Mouse (Mus musculus) ES-E14 (cell line): ENCODE measurements at regions not wholly inside any gene's neighbourhood (a gene's known extent, or its start where the extent isn't known, plus 50 kb on each side); places are given as distances from the start of the nearest gene placed in this dataset.

Source experiments
- DNase-seq: peaks from one replicate; pipeline ENCODE4 v3.0.0-alpha.2; 2013; ENCODE audit warnings: low read depth, low spot score
- H3K27ac ChIP-seq: 2 replicates; pipeline ENCODE4 v1.5.1; 2012; ENCODE audit warnings: low read depth, mild to moderate bottlenecking, low read length, moderate library complexity, mixed read lengths; ENCODE audit not compliant: poor library complexity, insufficient read depth, severe bottlenecking
- H3K36me3 ChIP-seq: 2 replicates; pipeline ENCODE4 v1.6.1; 2012; ENCODE audit warnings: mild to moderate bottlenecking, low read length, moderate library complexity, mixed read lengths; ENCODE audit not compliant: control insufficient read depth, poor library complexity, insufficient read depth, severe bottlenecking
- H3K4me1 ChIP-seq, 2 experiments: fragments of 150-350 bp in 1 of 2; sonication (generic) in 1 of 2; 2 replicates each; pipeline ENCODE4 v1.6.1; 2012; ENCODE audit warnings: low read length in 2 of 2, mild to moderate bottlenecking in 1 of 2, mixed read lengths in 1 of 2; ENCODE audit not compliant: control insufficient read depth in 2 of 2, insufficient read depth in 2 of 2, poor library complexity in 1 of 2
- H3K4me3 ChIP-seq, 2 experiments: fragments of 150-350 bp in 1 of 2; sonication (generic) in 1 of 2; 2 replicates each; pipeline ENCODE4 v1.5.1; 2012; ENCODE audit warnings: low read length in 2 of 2, low read depth in 1 of 2, mild to moderate bottlenecking in 1 of 2, mixed read lengths in 1 of 2; ENCODE audit not compliant: insufficient read depth in 1 of 2, poor library complexity in 1 of 2, severe bottlenecking in 1 of 2
- H3K9ac ChIP-seq: 2 replicates; pipeline ENCODE4 v1.6.1; 2012; ENCODE audit warnings: low read depth, mild to moderate bottlenecking, low read length, mixed read lengths; ENCODE audit not compliant: poor library complexity, insufficient read depth, severe bottlenecking
- H3K9me3 ChIP-seq: fragments of 150-350 bp; sonication (generic); 2 replicates; pipeline ENCODE4 v1.6.1; 2012; ENCODE audit warnings: low read depth, mild to moderate bottlenecking, low read length; ENCODE audit not compliant: control insufficient read depth, insufficient read depth
- CHD2 ChIP-seq: IDR thresholded peaks from 2 replicates; pipeline ENCODE4 v1.6.1; 2014; ENCODE audit warnings: mild to moderate bottlenecking, low read depth, low read length, inconsistent platforms
- HCFC1 ChIP-seq: IDR thresholded peaks from 2 replicates; pipeline ENCODE4 v1.6.1; 2012; ENCODE audit warnings: low read length, inconsistent platforms, borderline replicate concordance; ENCODE audit not compliant: insufficient read depth
- MAFK ChIP-seq: IDR thresholded peaks from 2 replicates; pipeline ENCODE4 v1.6.1; 2014; ENCODE audit warnings: mild to moderate bottlenecking, low read depth, low read length, inconsistent platforms; ENCODE audit not compliant: insufficient read depth
- ZC3H11A ChIP-seq: IDR thresholded peaks from 2 replicates; pipeline ENCODE4 v1.6.1; 2012; ENCODE audit warnings: low read depth, mild to moderate bottlenecking, inconsistent platforms, low read length, borderline replicate concordance
- ZNF384 ChIP-seq: IDR thresholded peaks from 2 replicates; pipeline ENCODE4 v1.6.1; 2012; ENCODE audit warnings: low read depth, low read length, inconsistent platforms
- in situ Hi-C, 2 experiments: fragments of 600-800 bp; cut with MboI; formaldehyde crosslinking; loops; one replicate each; pipeline ENCODE4 v1.15.1; 2025; ENCODE audit warnings: low sequenced_read_pairs in 2 of 2, inconsistent platforms in 1 of 2; ENCODE audit not compliant: unreplicated experiment in 2 of 2

GRCm38 (mm10) chr13:79868481-79869225, 1014.5 kb upstream of the Arrdc3 start:
- in situ Hi-C loops: no loop called here
- peak; percentile 43 for DNase-seq
- peak overlapping the region; percentile 40; the same call in 1 of the 2 replicates for H3K27ac ChIP-seq
- no peak for TF ChIP-seq ZNF384
- TF ChIP-seq CHD2: no peak
- TF ChIP-seq ZC3H11A: no peak
- no peak for TF ChIP-seq MAFK
- TF ChIP-seq HCFC1: no peak
- no peak overlapping the region for H3K9ac ChIP-seq
- peaks cover 4% of the 10 kb centered on the region; the same call in 1 of the 2 replicates for H3K36me3 ChIP-seq
- no peak overlapping the region for H3K4me3 ChIP-seq
- peaks cover 7% of the 10 kb centered on the region in 2 experiments; a peak in 3 of 4 replicates for H3K4me1 ChIP-seq
- no peaks in the 10 kb centered on the region for H3K9me3 ChIP-seq

- Histone ChIP-seq H3K4me1 (no peaks in the 10 kb centered on the region), H3K9ac (no peak overlapping the region), H3K36me3 (no peaks in the 10 kb centered on the region), H3K9me3 (no peaks in the 10 kb centered on the region), H3K27ac (no peak overlapping the region), H3K4me3 (no peak overlapping the region)
- DNase-seq: no peak
- TF ChIP-seq MAFK: no peak
- TF ChIP-seq ZC3H11A: no peak
- no peak for TF ChIP-seq HCFC1
- no peak for TF ChIP-seq ZNF384
- no peak for TF ChIP-seq CHD2
- in situ Hi-C loops: no loop called here
Observed at GRCm38 (mm10) chr13:79880136-79880535, 1003.0 kb upstream of the Arrdc3 start.

GRCm38 (mm10) chr13:79885959-79886358, 997.2 kb upstream of the Arrdc3 start:
- H3K9me3 ChIP-seq: no peaks in the 10 kb centered on the region
- H3K36me3 ChIP-seq: no peaks in the 10 kb centered on the region
- no peak overlapping the region for H3K27ac ChIP-seq
- TF ChIP-seq CHD2: no peak
- TF ChIP-seq MAFK: no peak
- no peak for TF ChIP-seq ZC3H11A
- no peak for TF ChIP-seq HCFC1
- no peak for TF ChIP-seq ZNF384
- H3K4me1 ChIP-seq: no peaks in the 10 kb centered on the region
- in situ Hi-C loops: no loop called here
- no peak overlapping the region for H3K4me3 ChIP-seq
- H3K9ac ChIP-seq: no peak overlapping the region
- no peak for DNase-seq

- in situ Hi-C loops: no loop called here
- H3K9ac ChIP-seq: no peak overlapping the region
- no peak for DNase-seq
- H3K4me1 ChIP-seq: no peaks in the 10 kb centered on the region
- no peaks in the 10 kb centered on the region for H3K36me3 ChIP-seq
- TF ChIP-seq ZC3H11A (no peak), ZNF384 (no peak), CHD2 (no peak), HCFC1 (no peak), MAFK (no peak)
- H3K4me3 ChIP-seq: no peak overlapping the region
- H3K9me3 ChIP-seq: no peaks in the 10 kb centered on the region
- no peak overlapping the region for H3K27ac ChIP-seq
Observed at GRCm38 (mm10) chr13:79886361-79886760, 996.8 kb upstream of the Arrdc3 start.
